In genomic region chr19:38339734-38340133, GRCm38 (mm10) we compare ENCODE assay signal across 28 mouse cellular contexts. TPM values are rescaled to one million over a fixed set of nuclear protein-coding genes. Genes with fewer than 3 reads are reported as not detected.
A peak's percentile ranks its signal among the peaks of the same experiment; 100 is the strongest.
DNase-seq lines count a peak whose midpoint lies in the region; ATAC-seq and TF ChIP-seq lines count a peak whose summit lies in the region.
"Had no signal": no experiment of that assay in that cellular context is flagged by ENCODE, and none has a peak within 500 bp of the region (broad histone marks: within the 10 kb centered on the region; RNA-seq: fewer than 3 reads in every experiment).

No protein-coding gene starts in this region.

- H3K4me1 ChIP-seq in intestine, embryonic 14.5 days (replicated peaks; ENCODE audit: control insufficient read depth, insufficient read depth, low read length), result no peaks in the 10 kb centered on the region
- H3K4me1 ChIP-seq in intestine, embryonic 16.5 days (ENCODE audit: control insufficient read depth, insufficient read depth, low read length), result no peaks in the 10 kb centered on the region
- peaks cover 21% of the 10 kb centered on the region for H3K4me1 ChIP-seq in small intestine, adult 2 months (ENCODE audit: control insufficient read depth, insufficient read depth, insufficient read length, low read length)
- H3K4me1 ChIP-seq in midbrain, embryonic 16.5 days (ENCODE audit: control insufficient read depth, insufficient read depth, low read length), result no peaks in the 10 kb centered on the region
- H3K4me1 ChIP-seq in limb, embryonic 10.5 days, result no peaks in the 10 kb centered on the region
- H3K4me1 ChIP-seq: embryonic facial prominence, embryonic 15.5 days; forebrain, embryonic 13.5 days; heart, embryonic 10.5 days; heart, embryonic 15.5 days; hindbrain, embryonic 12.5 days; midbrain, embryonic 10.5 days; neural tube, embryonic 13.5 days had no signal

- no peaks in the 10 kb centered on the region for H3K36me3 ChIP-seq in intestine, embryonic 14.5 days (ENCODE audit: control insufficient read depth, insufficient read depth, low read length)
- H3K36me3 ChIP-seq in intestine, embryonic 16.5 days (ENCODE audit: control insufficient read depth, insufficient read depth, low read length), result no peaks in the 10 kb centered on the region
- H3K36me3 ChIP-seq in small intestine, adult 2 months (ENCODE audit: control insufficient read depth, insufficient read depth, low read length), result no peaks in the 10 kb centered on the region
- H3K36me3 ChIP-seq in midbrain, embryonic 16.5 days (ENCODE audit: control insufficient read depth, insufficient read depth, low read length), result no peaks in the 10 kb centered on the region
- no peaks in the 10 kb centered on the region for H3K36me3 ChIP-seq in limb, embryonic 10.5 days
- H3K36me3 ChIP-seq: embryonic facial prominence, embryonic 15.5 days; heart, embryonic 10.5 days; heart, embryonic 15.5 days; hindbrain, embryonic 12.5 days; midbrain, embryonic 10.5 days; neural tube, embryonic 13.5 days had no signal

- no peak overlapping the region for H3K4me3 ChIP-seq in intestine, embryonic 14.5 days (ENCODE audit: low read depth, low read length)
- no peak overlapping the region for H3K4me3 ChIP-seq in intestine, embryonic 16.5 days (ENCODE audit: low read length)
- no peak overlapping the region for H3K4me3 ChIP-seq in small intestine, adult 2 months (ENCODE audit: low read depth, low read length)
- H3K4me3 ChIP-seq in midbrain, embryonic 16.5 days (ENCODE audit: low read depth, low read length), result no peak overlapping the region
- H3K4me3 ChIP-seq in limb, embryonic 10.5 days, result no peak overlapping the region
- H3K4me3 ChIP-seq: embryonic facial prominence, embryonic 15.5 days; forebrain, embryonic 13.5 days; heart, embryonic 10.5 days; heart, embryonic 15.5 days; hindbrain, embryonic 12.5 days; midbrain, embryonic 10.5 days; neural tube, embryonic 13.5 days had no signal

- no peak for TF ChIP-seq CTCF in small intestine, adult 2 months (IDR thresholded peaks at IDR 0.05; ENCODE audit: extremely low read depth, insufficient read length, insufficient replicate concordance, low read depth, low read length)

- TF ChIP-seq POLR2A in small intestine, adult 2 months (IDR thresholded peaks at IDR 0.05; ENCODE audit: low read depth, low read length), result no peak

- DNase-seq in intestine, embryonic 14.5 days (ENCODE audit: low spot score), result peak; percentile 10
- DNase-seq in kidney, adult 9 months, result peak; percentile 69
- DNase-seq in kidney, postnatal 10 days, result peak; percentile 32
- DNase-seq in limb, embryonic 10.5 days (ENCODE audit: low spot score), result no peak
- DNase-seq in lung, postnatal 36 days, result no peak
- DNase-seq: adrenal gland, postnatal 25 days; cerebellum, adult 11-12 months; cerebellum, adult 9-11 months; gastrocnemius, postnatal 10 days; lung, adult 2 months; lung, postnatal 10 days; right cerebral cortex, postnatal 25 days; thymus, adult 18-20 months; thymus, postnatal 36 days had no signal

- no peaks in the 10 kb centered on the region for H3K27me3 ChIP-seq in intestine, embryonic 14.5 days (replicated peaks; ENCODE audit: control insufficient read depth, insufficient read depth, low read length)
- no peaks in the 10 kb centered on the region for H3K27me3 ChIP-seq in intestine, embryonic 16.5 days (replicated peaks; ENCODE audit: control insufficient read depth, insufficient read depth, low read length)
- H3K27me3 ChIP-seq in small intestine, adult 2 months (ENCODE audit: control insufficient read depth, insufficient read depth, low read length), result no peaks in the 10 kb centered on the region
- no peaks in the 10 kb centered on the region for H3K27me3 ChIP-seq in midbrain, embryonic 16.5 days (ENCODE audit: control insufficient read depth, insufficient read depth, low read depth, low read length)
- H3K27me3 ChIP-seq in limb, embryonic 10.5 days (ENCODE audit: low read depth, poor library complexity, severe bottlenecking), result no peaks in the 10 kb centered on the region
- H3K27me3 ChIP-seq: embryonic facial prominence, embryonic 15.5 days; forebrain, embryonic 13.5 days; heart, embryonic 15.5 days; hindbrain, embryonic 12.5 days; neural tube, embryonic 13.5 days had no signal

- H3K9ac ChIP-seq in intestine, embryonic 14.5 days (ENCODE audit: low read length), result no peak overlapping the region
- H3K9ac ChIP-seq in intestine, embryonic 16.5 days (ENCODE audit: low read depth, low read length), result no peak overlapping the region
- H3K9ac ChIP-seq in midbrain, embryonic 16.5 days (ENCODE audit: low read depth, low read length), result no peak overlapping the region
- H3K9ac ChIP-seq: embryonic facial prominence, embryonic 15.5 days; forebrain, embryonic 13.5 days; heart, embryonic 15.5 days; hindbrain, embryonic 12.5 days; liver, embryonic 14.5 days; neural tube, embryonic 13.5 days had no signal

- no peaks in the 10 kb centered on the region for H3K9me3 ChIP-seq in intestine, embryonic 14.5 days (ENCODE audit: control insufficient read depth, low read length)
- H3K9me3 ChIP-seq in intestine, embryonic 16.5 days (ENCODE audit: control insufficient read depth, low read length), result no peaks in the 10 kb centered on the region
- H3K9me3 ChIP-seq in midbrain, embryonic 16.5 days (replicated peaks; ENCODE audit: control insufficient read depth, low read length, poor library complexity, severe bottlenecking), result no peaks in the 10 kb centered on the region
- H3K9me3 ChIP-seq in limb, embryonic 10.5 days (replicated peaks), result no peaks in the 10 kb centered on the region
- H3K9me3 ChIP-seq: embryonic facial prominence, embryonic 15.5 days; forebrain, embryonic 13.5 days; heart, embryonic 10.5 days; heart, embryonic 15.5 days; hindbrain, embryonic 12.5 days; midbrain, embryonic 10.5 days; neural tube, embryonic 13.5 days had no signal

- 70% methylated on average over 3 of the region's 3 CpGs for WGBS in intestine, embryonic 14.5 days
- WGBS in intestine, embryonic 16.5 days, result 77% methylated on average over 3 of the region's 3 CpGs
- 63% methylated on average over 3 of the region's 3 CpGs for WGBS in small intestine, adult 2 months
- WGBS in midbrain, embryonic 16.5 days, result 59% methylated on average over 3 of the region's 3 CpGs
- 88% methylated on average over 3 of the region's 3 CpGs for WGBS in limb, embryonic 10.5 days

- ATAC-seq in intestine, embryonic 14.5 days (replicated peaks; ENCODE audit: low FRiP score, low TSS enrichment, low read depth), result no peak
- no peak for ATAC-seq in intestine, embryonic 16.5 days
- no peak for ATAC-seq in midbrain, embryonic 16.5 days
- ATAC-seq: forebrain, embryonic 13.5 days; hindbrain, postnatal 0 days; intestine, postnatal 0 days had no signal

- no peak overlapping the region for H3K4me2 ChIP-seq in intestine, embryonic 14.5 days (ENCODE audit: low read length)
- no peak overlapping the region for H3K4me2 ChIP-seq in intestine, embryonic 16.5 days (ENCODE audit: low read depth, low read length)
- H3K4me2 ChIP-seq in midbrain, embryonic 16.5 days (ENCODE audit: low read length), result no peak overlapping the region
- H3K4me2 ChIP-seq: embryonic facial prominence, embryonic 15.5 days; forebrain, embryonic 13.5 days; heart, embryonic 15.5 days; hindbrain, embryonic 12.5 days; neural tube, embryonic 13.5 days had no signal

- H3K27ac ChIP-seq in intestine, embryonic 14.5 days (ENCODE audit: low read depth), result no peak overlapping the region
- H3K27ac ChIP-seq in intestine, embryonic 16.5 days (ENCODE audit: low read length), result no peak overlapping the region
- H3K27ac ChIP-seq in small intestine, adult 2 months (ENCODE audit: insufficient read depth, low read depth, low read length), result peak overlapping the region; percentile 86
- H3K27ac ChIP-seq in midbrain, embryonic 16.5 days (ENCODE audit: low read length), result no peak overlapping the region
- H3K27ac ChIP-seq in limb, embryonic 10.5 days, result no peak overlapping the region
- H3K27ac ChIP-seq: embryonic facial prominence, embryonic 15.5 days; forebrain, embryonic 13.5 days; heart, embryonic 10.5 days; heart, embryonic 15.5 days; hindbrain, embryonic 12.5 days; hindbrain, postnatal 0 days; liver, embryonic 14.5 days; midbrain, embryonic 10.5 days; neural tube, embryonic 13.5 days; stomach, postnatal 0 days had no signal

RNA-seq across cellular contexts. Expression of gene Slc35g1, which starts 56.0 kb away (rescaled TPM):
- polyA plus RNA-seq in intestine, embryonic 14.5 days (2014; fragmentation: Nextera tagmentation; extraction: Ambion mirVana), result 7.8 and 7.9 TPM in 2 replicates
- 7.0 and 7.1 TPM in 2 replicates for polyA plus RNA-seq in intestine, embryonic 16.5 days (2015; fragmentation: Nextera tagmentation; extraction: Ambion mirVana)
- 25.1 and 36.9 TPM in 2 replicates for polyA plus RNA-seq in small intestine, adult 2 months (2012; rRNA removed)
- 0.75 and 0.84 TPM in 2 replicates for polyA plus RNA-seq in midbrain, embryonic 16.5 days (2015; fragmentation: Nextera tagmentation; extraction: Ambion mirVana)
- polyA plus RNA-seq in limb, embryonic 10.5 days (2016; fragmentation: Nextera tagmentation; extraction: Ambion mirVana), result 3.1 and 4.9 TPM in 2 replicates

Comparison
In these comparisons a context has a peak if more than half of its experiments do, and no peak if none do; other contexts are left out.
1. DNase-seq: peak in intestine, embryonic 14.5 days (single experiment), kidney, adult 9 months (single experiment) and kidney, postnatal 10 days (single experiment); none in limb, embryonic 10.5 days (single experiment) and lung, postnatal 36 days (single experiment).